Mouse (Mus musculus): Measurements from ENCODE around the gene Prkca. TPM values are rescaled to one million over a fixed set of nuclear protein-coding genes. Genes with fewer than 3 reads are reported as not detected.

Prkca gene
- polyA plus RNA-seq, 1 experiment from 2014 or later, result 12.6 TPM

- Histone ChIP-seq H3K27me3 (ENCODE audit: control insufficient read depth, insufficient read depth, low read length) (no peaks in the 10 kb centered on the region), H3K27ac (ENCODE audit: low read depth, low read length) (no peak overlapping the region), H3K36me3 (ENCODE audit: control insufficient read depth, insufficient read depth, low read length) (no peaks in the 10 kb centered on the region), H3K9me3 (ENCODE audit: control insufficient read depth, low read length) (no peaks in the 10 kb centered on the region), H3K4me2 (ENCODE audit: low read depth, low read length) (no peak overlapping the region), H3K4me1 (ENCODE audit: control insufficient read depth, insufficient read depth, low read length) (no peaks in the 10 kb centered on the region), H3K4me3 (ENCODE audit: low read depth, low read length) (no peak overlapping the region), H3K9ac (replicated peaks; ENCODE audit: low read depth, low read length) (no peak overlapping the region)
- WGBS, result 66% methylated on average over 6 of the region's 6 CpGs
- no peak for ATAC-seq (ENCODE audit: low read depth)
Measured at GRCm38 (mm10) chr11:108071230-108071629, 272.5 kb downstream of the Prkca start.

DNA sequence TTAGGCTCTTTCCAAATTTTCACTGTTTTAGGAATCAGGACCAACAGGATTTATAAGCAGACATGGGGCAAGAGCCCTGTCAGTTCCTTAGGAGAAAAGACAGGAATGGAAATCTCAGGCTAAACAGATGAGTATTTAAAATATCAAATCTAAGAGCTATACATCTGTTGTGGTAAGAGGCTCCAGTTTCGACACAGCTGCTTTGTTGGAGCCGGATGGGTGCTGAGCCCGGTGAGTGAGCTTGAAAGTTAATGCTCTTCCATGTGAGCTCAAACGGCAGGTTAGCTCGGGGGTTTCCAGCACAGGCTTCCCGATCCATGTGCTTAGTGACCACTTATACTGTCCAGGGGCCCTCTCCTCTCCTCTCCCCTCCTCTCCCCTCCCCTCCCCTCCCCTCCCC is 273.7 kb downstream of the Prkca start:
- WGBS, result 71% methylated on average over 6 of the region's 6 CpGs
- no peak for ATAC-seq (ENCODE audit: low read depth)

DNA sequence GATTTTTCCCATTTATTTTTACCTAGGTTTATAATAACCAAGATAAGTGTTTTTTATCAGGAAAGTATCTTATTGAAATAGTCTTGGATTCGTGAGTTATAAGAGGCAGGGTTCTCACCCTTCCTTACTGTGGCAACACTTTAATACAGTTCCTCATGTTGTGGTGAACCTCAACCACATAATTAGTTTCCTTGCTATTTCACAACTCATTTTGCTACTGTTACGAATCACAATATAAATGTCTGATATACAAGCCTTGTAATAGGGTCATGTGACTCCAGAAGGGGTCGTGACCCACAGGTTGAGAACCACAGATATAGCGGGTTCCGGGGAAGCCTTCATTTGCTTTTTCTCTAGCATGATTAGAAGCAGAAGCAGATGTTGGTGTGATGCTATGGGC is 275.3 kb downstream of the Prkca start:
- 93% methylated on average over 5 of the region's 5 CpGs for WGBS
- Histone ChIP-seq H3K9me3 (ENCODE audit: control insufficient read depth, low read length) (no peaks in the 10 kb centered on the region), H3K4me1 (ENCODE audit: control insufficient read depth, insufficient read depth, low read length) (no peaks in the 10 kb centered on the region), H3K27ac (ENCODE audit: low read depth, low read length) (no peak overlapping the region), H3K4me2 (ENCODE audit: low read depth, low read length) (no peak overlapping the region), H3K9ac (replicated peaks; ENCODE audit: low read depth, low read length) (no peak overlapping the region), H3K4me3 (ENCODE audit: low read depth, low read length) (no peak overlapping the region), H3K27me3 (ENCODE audit: control insufficient read depth, insufficient read depth, low read length) (no peaks in the 10 kb centered on the region), H3K36me3 (ENCODE audit: control insufficient read depth, insufficient read depth, low read length) (no peaks in the 10 kb centered on the region)
- no peak for ATAC-seq (ENCODE audit: low read depth)

More for the DNA sequence above, 273.7 kb downstream of the Prkca start:
- Histone ChIP-seq H3K4me3 (ENCODE audit: low read depth, low read length) (no peak overlapping the region), H3K27ac (ENCODE audit: low read depth, low read length) (no peak overlapping the region), H3K36me3 (ENCODE audit: control insufficient read depth, insufficient read depth, low read length) (no peaks in the 10 kb centered on the region), H3K4me2 (ENCODE audit: low read depth, low read length) (no peak overlapping the region), H3K9ac (replicated peaks; ENCODE audit: low read depth, low read length) (no peak overlapping the region), H3K27me3 (ENCODE audit: control insufficient read depth, insufficient read depth, low read length) (no peaks in the 10 kb centered on the region), H3K4me1 (ENCODE audit: control insufficient read depth, insufficient read depth, low read length) (no peaks in the 10 kb centered on the region), H3K9me3 (ENCODE audit: control insufficient read depth, low read length) (no peaks in the 10 kb centered on the region)

GRCm38 (mm10) chr11:108067161-108067560 is 276.6 kb downstream of the Prkca start:
- no peak overlapping the region for H3K9ac ChIP-seq (replicated peaks; ENCODE audit: low read depth, low read length)
- no peaks in the 10 kb centered on the region for H3K4me1 ChIP-seq (ENCODE audit: control insufficient read depth, insufficient read depth, low read length)
- 90% methylated on average over 7 of the region's 7 CpGs for WGBS
- ATAC-seq (ENCODE audit: low read depth), result no peak
- no peak overlapping the region for H3K27ac ChIP-seq (ENCODE audit: low read depth, low read length)
- no peak overlapping the region for H3K4me2 ChIP-seq (ENCODE audit: low read depth, low read length)
- H3K27me3 ChIP-seq (ENCODE audit: control insufficient read depth, insufficient read depth, low read length), result no peaks in the 10 kb centered on the region
- H3K4me3 ChIP-seq (ENCODE audit: low read depth, low read length), result no peak overlapping the region
- no peaks in the 10 kb centered on the region for H3K9me3 ChIP-seq (ENCODE audit: control insufficient read depth, low read length)
- H3K36me3 ChIP-seq (ENCODE audit: control insufficient read depth, insufficient read depth, low read length), result no peaks in the 10 kb centered on the region

- Histone ChIP-seq H3K9me3 (ENCODE audit: control insufficient read depth, low read length) (no peaks in the 10 kb centered on the region), H3K4me3 (ENCODE audit: low read depth, low read length) (no peak overlapping the region), H3K36me3 (ENCODE audit: control insufficient read depth, insufficient read depth, low read length) (no peaks in the 10 kb centered on the region), H3K4me1 (ENCODE audit: control insufficient read depth, insufficient read depth, low read length) (no peaks in the 10 kb centered on the region), H3K27me3 (ENCODE audit: control insufficient read depth, insufficient read depth, low read length) (no peaks in the 10 kb centered on the region), H3K27ac (ENCODE audit: low read depth, low read length) (no peak overlapping the region), H3K9ac (replicated peaks; ENCODE audit: low read depth, low read length) (no peak overlapping the region), H3K4me2 (ENCODE audit: low read depth, low read length) (no peak overlapping the region)
- no peak for ATAC-seq (ENCODE audit: low read depth)
- 76% methylated on average over 3 of the region's 3 CpGs for WGBS
Measured at GRCm38 (mm10) chr11:108064401-108064800, 279.3 kb downstream of the Prkca start.

- Histone ChIP-seq H3K4me3 (ENCODE audit: low read depth, low read length) (no peak overlapping the region), H3K9me3 (ENCODE audit: control insufficient read depth, low read length) (no peaks in the 10 kb centered on the region), H3K4me1 (ENCODE audit: control insufficient read depth, insufficient read depth, low read length) (no peaks in the 10 kb centered on the region), H3K36me3 (ENCODE audit: control insufficient read depth, insufficient read depth, low read length) (no peaks in the 10 kb centered on the region), H3K27me3 (ENCODE audit: control insufficient read depth, insufficient read depth, low read length) (no peaks in the 10 kb centered on the region), H3K4me2 (ENCODE audit: low read depth, low read length) (no peak overlapping the region), H3K27ac (ENCODE audit: low read depth, low read length) (no peak overlapping the region), H3K9ac (replicated peaks; ENCODE audit: low read depth, low read length) (no peak overlapping the region)
- no peak for ATAC-seq (ENCODE audit: low read depth)
- WGBS, result 59% methylated on average over 8 of the region's 8 CpGs
Measured at GRCm38 (mm10) chr11:108063096-108063495, 280.6 kb downstream of the Prkca start.

- H3K36me3 ChIP-seq (ENCODE audit: control insufficient read depth, insufficient read depth, low read length), result no peaks in the 10 kb centered on the region
- no peak for ATAC-seq (ENCODE audit: low read depth)
- no peaks in the 10 kb centered on the region for H3K9me3 ChIP-seq (ENCODE audit: control insufficient read depth, low read length)
- H3K9ac ChIP-seq (replicated peaks; ENCODE audit: low read depth, low read length), result no peak overlapping the region
- WGBS, result 84% methylated on average over 17 of the region's 17 CpGs
- H3K27me3 ChIP-seq (ENCODE audit: control insufficient read depth, insufficient read depth, low read length), result no peaks in the 10 kb centered on the region
- H3K27ac ChIP-seq (ENCODE audit: low read depth, low read length), result no peak overlapping the region
- no peak overlapping the region for H3K4me3 ChIP-seq (ENCODE audit: low read depth, low read length)
- H3K4me1 ChIP-seq (ENCODE audit: control insufficient read depth, insufficient read depth, low read length), result no peaks in the 10 kb centered on the region
- H3K4me2 ChIP-seq (ENCODE audit: low read depth, low read length), result no peak overlapping the region
Measured at GRCm38 (mm10) chr11:108061571-108062479, 281.9 kb downstream of the Prkca start.

DNA sequence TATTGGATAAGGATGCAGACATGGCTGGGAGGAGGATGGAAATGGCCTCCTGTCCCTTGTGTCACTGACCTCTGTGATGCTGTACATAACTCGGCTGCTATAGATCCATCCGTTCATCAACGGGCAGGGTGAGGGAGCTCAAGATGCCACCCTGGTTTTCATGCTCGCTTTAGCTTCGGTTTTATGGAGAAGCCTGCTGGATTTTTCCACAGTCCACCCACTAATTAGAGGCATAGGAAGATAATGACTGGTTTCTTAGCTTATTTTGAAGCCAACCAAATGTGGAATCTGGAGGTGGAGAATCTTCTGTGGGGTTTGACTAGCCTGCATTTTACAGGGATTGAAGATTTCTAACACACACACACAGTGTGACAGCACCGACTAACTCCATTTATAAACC is 286.6 kb downstream of the Prkca start:
- Histone ChIP-seq H3K27ac (ENCODE audit: low read depth, low read length) (no peak overlapping the region), H3K9ac (replicated peaks; ENCODE audit: low read depth, low read length) (no peak overlapping the region), H3K4me1 (ENCODE audit: control insufficient read depth, insufficient read depth, low read length) (no peaks in the 10 kb centered on the region), H3K27me3 (ENCODE audit: control insufficient read depth, insufficient read depth, low read length) (no peaks in the 10 kb centered on the region), H3K4me3 (ENCODE audit: low read depth, low read length) (no peak overlapping the region), H3K9me3 (ENCODE audit: control insufficient read depth, low read length) (no peaks in the 10 kb centered on the region), H3K36me3 (ENCODE audit: control insufficient read depth, insufficient read depth, low read length) (no peaks in the 10 kb centered on the region), H3K4me2 (ENCODE audit: low read depth, low read length) (no peak overlapping the region)
- no peak for ATAC-seq (ENCODE audit: low read depth)
- 86% methylated on average over 6 of the region's 6 CpGs for WGBS

DNA sequence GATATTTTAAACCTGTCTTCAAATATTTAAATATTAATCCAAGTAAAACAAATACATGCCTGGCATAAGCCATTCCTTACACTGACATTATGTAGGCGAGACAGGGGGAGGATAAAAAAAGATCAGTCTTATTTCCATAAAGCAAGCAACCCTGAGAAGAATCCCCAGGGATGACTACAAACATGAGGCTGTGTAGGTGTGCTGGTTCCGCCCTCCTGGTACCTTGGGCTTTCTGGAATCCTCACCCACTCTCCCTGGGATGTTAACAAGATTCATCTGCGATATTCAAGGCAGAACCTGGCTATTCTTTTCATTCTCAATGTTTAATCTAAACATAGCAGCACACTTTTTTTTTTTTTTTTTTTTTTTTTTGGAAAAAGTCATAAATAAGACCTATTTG is 289.1 kb downstream of the Prkca start:
- no peaks in the 10 kb centered on the region for H3K36me3 ChIP-seq (ENCODE audit: control insufficient read depth, insufficient read depth, low read length)
- H3K4me1 ChIP-seq (ENCODE audit: control insufficient read depth, insufficient read depth, low read length), result no peaks in the 10 kb centered on the region
- no peak overlapping the region for H3K4me3 ChIP-seq (ENCODE audit: low read depth, low read length)
- H3K27me3 ChIP-seq (ENCODE audit: control insufficient read depth, insufficient read depth, low read length), result no peaks in the 10 kb centered on the region
- H3K4me2 ChIP-seq (ENCODE audit: low read depth, low read length), result no peak overlapping the region
- ATAC-seq (ENCODE audit: low read depth), result no peak
- no peak overlapping the region for H3K27ac ChIP-seq (ENCODE audit: low read depth, low read length)
- H3K9me3 ChIP-seq (ENCODE audit: control insufficient read depth, low read length), result no peaks in the 10 kb centered on the region
- 85% methylated on average over 3 of the region's 3 CpGs for WGBS
- H3K9ac ChIP-seq (replicated peaks; ENCODE audit: low read depth, low read length), result no peak overlapping the region

Measured in neural tube, embryonic 14.5 days (tissue).